Mouse (Mus musculus): ENCODE data around the gene Lhcgr.

DNA sequence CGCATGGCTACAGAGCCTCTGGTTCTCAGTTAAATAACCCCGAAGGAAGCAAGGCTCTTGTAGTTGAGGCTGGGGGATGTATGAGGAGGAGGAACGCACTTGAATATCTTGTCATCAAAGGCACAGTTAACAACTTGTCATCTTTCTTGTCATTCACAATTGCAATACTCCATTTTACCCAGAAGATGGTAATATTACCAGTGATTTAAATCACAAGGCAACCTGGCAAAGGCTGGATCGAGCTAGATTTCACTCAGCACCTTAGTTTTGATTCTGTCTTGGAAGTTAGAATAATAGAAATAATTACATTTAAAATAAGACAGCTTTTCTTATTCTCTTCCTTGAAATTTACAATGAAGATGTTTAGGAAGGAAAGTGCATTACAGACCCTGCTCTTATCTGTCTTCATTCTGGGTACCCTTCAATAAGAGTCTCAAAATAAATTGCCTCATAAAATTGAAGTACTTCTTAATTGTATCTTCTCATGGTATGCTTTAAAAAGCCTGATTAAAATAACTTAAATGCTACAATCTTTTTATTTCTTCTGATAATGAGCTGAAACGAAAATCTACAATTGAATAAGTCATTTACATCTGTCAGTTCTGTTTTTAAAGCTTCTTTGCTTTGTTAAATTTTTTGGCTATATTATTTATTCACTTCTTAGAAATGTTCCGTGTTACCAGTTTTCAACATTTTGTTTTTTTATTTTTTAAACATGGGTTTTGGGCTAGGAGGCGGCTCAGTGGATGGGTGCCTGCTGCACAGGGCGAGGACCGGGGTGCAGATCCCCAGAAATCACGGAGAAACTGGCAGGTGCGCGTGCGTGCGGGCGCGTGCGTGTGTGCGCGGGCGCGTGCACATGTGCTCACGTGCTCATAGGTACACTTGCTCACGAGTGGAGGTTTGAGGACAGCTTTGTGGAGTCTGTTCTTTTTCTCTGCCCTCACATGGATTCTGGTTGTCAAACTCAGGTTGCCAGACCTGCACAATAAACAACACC, 116.2 kb downstream of the Lhcgr start:
- TF ChIP-seq CTCF (IDR thresholded peaks at IDR 0.05; ENCODE audit: insufficient read depth, low read length) = no peak
- no peak for TF ChIP-seq POLR2A (IDR thresholded peaks at IDR 0.05; ENCODE audit: borderline replicate concordance, extremely low read depth, low read depth, low read length)
